Mouse (Mus musculus) adrenal gland, adult 2 months (tissue): ENCODE results near the gene Naaa. TPM values are rescaled to one million over a fixed set of nuclear protein-coding genes. Genes with fewer than 3 reads are reported as not detected.

Experiments used
- DNase-seq: peaks from one replicate; pipeline ENCODE4 v3.0.0; 2021
- polyA plus RNA-seq: library from polyadenylated mRNA; depleted of rRNA; stranded (reverse); fragments of >200 nt; gene quantifications from 2 replicates; pipeline ENCODE4 v1.2.3, GENCODE M21; 2012; rRNA removed
- total RNA-seq, 2 experiments: library from RNA; stranded (reverse); gene quantifications; 2 replicates each; pipeline ENCODE4 v1.2.3; 2021

The Naaa gene
- total and polyA plus RNA-seq, 3 experiments = 20.1 to 33.6 (median 29.4) TPM

- DNase-seq = no peak
Measured at GRCm38 (mm10) chr5:92212231-92212630, 65.7 kb downstream of the Naaa start.

GRCm38 (mm10) chr5:92210205-92210604 is 67.8 kb downstream of the Naaa start:
- no peak for DNase-seq

Other genes starting within 250 kb of the Naaa start
- gene Cdkl2, start 234.3 kb downstream of the Naaa start, total RNA-seq = 1 to 10 TPM; 4.9 to 6.9 TPM
- 0.60 and 0.62 TPM in 2 replicates for gene Cdkl2, start 234.3 kb downstream of the Naaa start, polyA plus RNA-seq
- 100 to 1,000 TPM; 142 to 168 TPM for gene G3bp2, start 194.5 kb downstream of the Naaa start, total RNA-seq
- 9.7 and 12.5 TPM in 2 replicates for gene G3bp2, start 194.5 kb downstream of the Naaa start, polyA plus RNA-seq
- gene Uso1, start 140.2 kb downstream of the Naaa start, total RNA-seq = 100 to 1,000 TPM in 1 of 2 experiments, 10 to 100 TPM in 1; 88.8 to 113 TPM
- 22.8 and 35.4 TPM in 2 replicates for gene Uso1, start 140.2 kb downstream of the Naaa start, polyA plus RNA-seq
- not detected for gene U90926, start 62.8 kb downstream of the Naaa start, total RNA-seq
- gene U90926, start 62.8 kb downstream of the Naaa start, polyA plus RNA-seq = not detected in 2 replicates
- gene Ppef2, start 21.9 kb downstream of the Naaa start, total RNA-seq = under 1 TPM in 1 of 2 experiments, not detected in 1; 0.12 TPM
- gene Ppef2, start 21.9 kb downstream of the Naaa start, polyA plus RNA-seq = 0.16 and 0.24 TPM in 2 replicates
- gene Sdad1, start 32.3 kb upstream of the Naaa start, total RNA-seq = 10 to 100 TPM; 25.0 to 39.1 TPM
- gene Sdad1, start 32.3 kb upstream of the Naaa start, polyA plus RNA-seq = 11.2 and 13.2 TPM in 2 replicates
- gene Cxcl9, start 49.9 kb upstream of the Naaa start, total RNA-seq = 1 to 10 TPM; 2.5 to 2.6 TPM
- gene Cxcl9, start 49.9 kb upstream of the Naaa start, polyA plus RNA-seq = 3.7 and 7.2 TPM in 2 replicates
- 10 to 100 TPM; 39.2 to 58.2 TPM for gene Art3, start 53.7 kb upstream of the Naaa start, total RNA-seq
- 2.6 and 3.1 TPM in 2 replicates for gene Art3, start 53.7 kb upstream of the Naaa start, polyA plus RNA-seq
- gene Cxcl10, start 70.7 kb upstream of the Naaa start, total RNA-seq = under 1 TPM; 0.43 to 0.73 TPM
- 1.7 and 3.6 TPM in 2 replicates for gene Cxcl10, start 70.7 kb upstream of the Naaa start, polyA plus RNA-seq
- gene Nup54, start 157.0 kb upstream of the Naaa start, total RNA-seq = 10 to 100 TPM; 27.3 to 29.3 TPM
- gene Nup54, start 157.0 kb upstream of the Naaa start, polyA plus RNA-seq = 4.5 and 7.0 TPM in 2 replicates
- 10 to 100 TPM; 58.7 to 79.0 TPM for gene Scarb2, start 228.7 kb upstream of the Naaa start, total RNA-seq
- gene Scarb2, start 228.7 kb upstream of the Naaa start, polyA plus RNA-seq = 18.1 and 19.6 TPM in 2 replicates